Mouse (Mus musculus): ENCODE measurements around the gene Wdr62.

- TF ChIP-seq CTCF (IDR thresholded peaks at IDR 0.05; ENCODE audit: low read depth, low read length) = no peak
- no peak for TF ChIP-seq POLR2A (IDR thresholded peaks at IDR 0.05; ENCODE audit: insufficient read depth, low read length)
Measured at GRCm38 (mm10) chr7:30289071-30289713, 9.0 kb upstream of the Wdr62 start.

All from ES-Bruce4 (cell line).